Mouse (Mus musculus): ENCODE results near the gene Usp33.

DNA sequence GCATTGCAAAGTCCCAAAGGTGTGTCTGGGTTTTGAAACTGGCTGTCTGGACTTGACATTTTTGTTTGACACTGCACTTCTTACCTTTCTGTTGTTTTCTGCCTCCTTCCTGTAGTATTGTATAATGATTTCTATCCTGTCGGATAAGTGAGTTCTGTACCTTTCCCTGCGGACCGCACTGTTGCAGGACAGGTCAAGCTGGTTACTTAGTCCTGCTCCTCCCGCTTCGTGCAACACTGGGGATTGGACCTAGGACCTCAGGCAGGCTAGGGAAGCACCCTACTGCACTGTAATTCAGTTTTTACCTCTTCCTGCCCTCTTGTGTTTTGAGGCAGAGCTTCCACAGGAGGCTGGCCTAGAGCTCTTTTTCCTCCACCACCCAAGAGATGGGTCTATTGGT lies 54.2 kb downstream of the Usp33 start:
- TF ChIP-seq CTCF (IDR thresholded peaks at IDR 0.05; ENCODE audit: borderline replicate concordance, extremely low read depth, insufficient read depth, insufficient read length) (no peak), POLR2A (IDR thresholded peaks at IDR 0.05; ENCODE audit: borderline replicate concordance, extremely low read depth, insufficient read depth, insufficient read length, poor library complexity, severe bottlenecking) (no peak)
